Mouse (Mus musculus): ENCODE results near the gene BC048507. TPM values are rescaled to one million over a fixed set of nuclear protein-coding genes. Genes with fewer than 3 reads are reported as not detected.

BC048507 gene
- total RNA-seq, 2 experiments from 2014 or later = not detected

Other genes starting within 250 kb of the BC048507 start
- 1 to 10 TPM; 1.0 to 1.9 TPM for gene Gm49345, start 225.6 kb upstream of the BC048507 start, total RNA-seq (2021)
- gene Zfp729a, start 225.5 kb upstream of the BC048507 start, total RNA-seq (2021) = 1 to 10 TPM; 5.8 to 7.5 TPM
- gene Zfp738, start 176.3 kb upstream of the BC048507 start, total RNA-seq (2021) = 10 to 100 TPM in 1 of 2 experiments, 1 to 10 TPM in 1; 9.9 to 10.7 TPM
- gene Zfp65, start 134.2 kb upstream of the BC048507 start, total RNA-seq (2021) = 10 to 100 TPM in 1 of 2 experiments, 1 to 10 TPM in 1; 8.2 to 12.0 TPM
- 1 to 10 TPM; 3.7 to 4.2 TPM for gene Zfp85, start 108.1 kb upstream of the BC048507 start, total RNA-seq (2021)
- gene Zfp493, start 83.6 kb upstream of the BC048507 start, total RNA-seq (2021) = 1 to 10 TPM; 1.7 to 3.5 TPM
- 1 to 10 TPM; 2.3 to 4.2 TPM for gene Zfp273, start 49.6 kb upstream of the BC048507 start, total RNA-seq (2021)
- 1 to 10 TPM; 2.7 to 3.8 TPM for gene Gm10037, start 32.2 kb upstream of the BC048507 start, total RNA-seq (2021)